Mouse (Mus musculus) cortical plate, adult 2 months (tissue): ENCODE measurements around the gene Nfkbia. TPM values are rescaled to one million over a fixed set of nuclear protein-coding genes. Genes with fewer than 3 reads are reported as not detected.

Experiments used
- H3K27ac ChIP-seq: fragments of 200-500 bp; 2 replicates; pipeline ENCODE4 v1.5.1; 2012; ENCODE audit warnings: low read length, control low read depth, inconsistent platforms; ENCODE audit not compliant: insufficient read depth
- H3K4me1 ChIP-seq: fragments of 200-500 bp; 2 replicates; pipeline ENCODE4 v1.6.1; 2011; ENCODE audit warnings: low read length; ENCODE audit not compliant: control insufficient read depth, insufficient read depth
- H3K4me3 ChIP-seq: fragments of 200-500 bp; 2 replicates; pipeline ENCODE4 v1.5.1; 2011; ENCODE audit warnings: mild to moderate bottlenecking, low read length, control low read depth; ENCODE audit not compliant: insufficient read depth
- CTCF ChIP-seq: fragments of 200-500 bp; IDR thresholded peaks from 2 replicates; pipeline ENCODE4 v1.5.1; 2011; ENCODE audit warnings: mild to moderate bottlenecking, control low read depth, low read length; ENCODE audit not compliant: insufficient read depth; ENCODE audit errors: extremely low read depth
- POLR2A ChIP-seq: fragments of 200-500 bp; IDR thresholded peaks from 2 replicates; pipeline ENCODE4 v1.6.1; 2011; ENCODE audit warnings: mild to moderate bottlenecking, low read length, control low read depth; ENCODE audit not compliant: insufficient read depth; ENCODE audit errors: extremely low read depth
- polyA plus RNA-seq: library from polyadenylated mRNA; depleted of rRNA; stranded (reverse); fragments of >200 nt; gene quantifications from 2 replicates; pipeline ENCODE4 v1.2.3, GENCODE M21; 2012; rRNA removed

Gene Nfkbia
- polyA plus RNA-seq, 1 experiment = 40.2 TPM

- Histone ChIP-seq H3K27ac (no peak overlapping the region), H3K4me1 (peaks cover 9% of the 10 kb centered on the region), H3K4me3 (no peak overlapping the region)
- TF ChIP-seq CTCF = no peak
- TF ChIP-seq POLR2A = no peak
Observed at GRCm38 (mm10) chr12:55445583-55445982, 46.9 kb downstream of the Nfkbia start.

- no peak for TF ChIP-seq POLR2A
- no peak for TF ChIP-seq CTCF
- H3K4me1 ChIP-seq = peaks cover 9% of the 10 kb centered on the region
Observed at GRCm38 (mm10) chr12:55444031-55444451, 48.4 kb downstream of the Nfkbia start.

GRCm38 (mm10) chr12:55442861-55443850 is 49.3 kb downstream of the Nfkbia start:
- TF ChIP-seq POLR2A = no peak
- no peak for TF ChIP-seq CTCF
- Histone ChIP-seq H3K4me3 (no peak overlapping the region), H3K4me1 (peaks cover 9% of the 10 kb centered on the region), H3K27ac (no peak overlapping the region)

More at GRCm38 (mm10) chr12:55444031-55444451, 48.4 kb downstream of the Nfkbia start:
- Histone ChIP-seq H3K4me3 (no peak overlapping the region), H3K27ac (no peak overlapping the region)

- no peak for TF ChIP-seq CTCF
- TF ChIP-seq POLR2A = no peak
- no peak overlapping the region for H3K4me3 ChIP-seq
- no peak overlapping the region for H3K27ac ChIP-seq
- H3K4me1 ChIP-seq = peaks cover 6% of the 10 kb centered on the region
Observed at GRCm38 (mm10) chr12:55442245-55442644, 50.2 kb downstream of the Nfkbia start.

GRCm38 (mm10) chr12:55440416-55440815 is 52.0 kb downstream of the Nfkbia start:
- no peak overlapping the region for H3K27ac ChIP-seq
- no peak for TF ChIP-seq CTCF
- no peak for TF ChIP-seq POLR2A
- no peak overlapping the region for H3K4me3 ChIP-seq
- no peaks in the 10 kb centered on the region for H3K4me1 ChIP-seq

Other genes with a start within 250 kb of the Nfkbia start
- 7.0 and 7.8 TPM in 2 replicates for gene 1110008L16Rik, start 193.1 kb downstream of the Nfkbia start, polyA plus RNA-seq
- gene Ppp2r3c, start 189.6 kb downstream of the Nfkbia start, polyA plus RNA-seq = 10.5 and 10.9 TPM in 2 replicates
- gene Psma6, start 108.4 kb downstream of the Nfkbia start, polyA plus RNA-seq = 127 and 129 TPM in 2 replicates
- not detected in 2 replicates for gene Aldoart2, start 72.6 kb upstream of the Nfkbia start, polyA plus RNA-seq
- gene Insm2, start 106.8 kb upstream of the Nfkbia start, polyA plus RNA-seq = 0.06 and 0.13 TPM in 2 replicates